Mouse (Mus musculus): ENCODE results near the gene Vmn1r236. TPM values are rescaled to one million over a fixed set of nuclear protein-coding genes. Genes with fewer than 3 reads are reported as not detected.

The Vmn1r236 gene
- not detected in 2 replicates for polyA plus RNA-seq (2014; fragmentation: Nextera tagmentation; extraction: Ambion mirVana)

- 74% methylated on average over 3 of the region's 3 CpGs for WGBS
- H3K9ac ChIP-seq (ENCODE audit: low read depth, low read length), result no peak within 1 kb of the TSS
- ATAC-seq (replicated peaks; ENCODE audit: low FRiP score) (no peak), DNase-seq (ENCODE audit: low spot score) (no peak)
- no peaks in the 10 kb centered on the region for H3K36me3 ChIP-seq (ENCODE audit: control insufficient read depth, insufficient read depth, low read length)
- no peak within 1 kb of the TSS for H3K4me2 ChIP-seq
- no peaks in the 10 kb centered on the region for H3K9me3 ChIP-seq (ENCODE audit: control insufficient read depth, low read length)
- H3K27me3 ChIP-seq (replicated peaks; ENCODE audit: control insufficient read depth, insufficient read depth, low read length), result no peaks in the 10 kb centered on the region
- H3K27ac ChIP-seq (ENCODE audit: low read depth, low read length), result no peak within 1 kb of the TSS
- H3K4me1 ChIP-seq (replicated peaks; ENCODE audit: control insufficient read depth, insufficient read depth, low read length), result no peaks in the 10 kb centered on the region
- H3K4me3 ChIP-seq (ENCODE audit: low read depth, low read length), result no peak within 1 kb of the TSS
Observed at GRCm38 (mm10) chr17:21282642-21283041, at the start of gene Vmn1r236. TSS of gene Vmn1r236 (plus strand) at chr17:21282942.

DNA sequence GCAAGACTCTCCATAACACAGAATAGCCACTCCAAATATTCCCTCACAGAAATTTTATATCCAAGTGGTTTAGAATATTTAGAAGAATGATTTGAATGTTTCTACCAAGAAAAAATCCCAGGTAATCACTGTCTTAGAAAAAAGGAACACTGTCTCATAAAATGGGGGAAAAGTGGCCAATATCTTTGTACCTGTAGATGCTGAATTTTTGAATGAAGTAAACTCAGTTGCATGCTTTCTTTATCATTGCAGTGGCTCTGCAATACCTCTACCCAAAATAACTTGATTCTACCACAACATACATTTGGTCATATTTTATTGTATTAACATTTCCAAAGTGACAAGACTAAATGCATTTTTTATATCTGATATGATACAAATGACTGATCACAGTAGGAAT lies 26.6 kb upstream of the Vmn1r236 start, which contains the start of gene Vmn1r235:
Gene Vmn1r235, plus strand, starts transcription at position 301 of the 400 bp plus-strand sequence.
- Histone ChIP-seq H3K4me3 (ENCODE audit: low read depth, low read length) (no peak within 1 kb of the TSS), H3K9me3 (ENCODE audit: control insufficient read depth, low read length) (no peaks in the 10 kb centered on the region), H3K9ac (ENCODE audit: low read depth, low read length) (no peak within 1 kb of the TSS), H3K36me3 (ENCODE audit: control insufficient read depth, insufficient read depth, low read length) (no peaks in the 10 kb centered on the region), H3K27ac (ENCODE audit: low read depth, low read length) (no peak within 1 kb of the TSS), H3K4me2 (no peak within 1 kb of the TSS), H3K4me1 (replicated peaks; ENCODE audit: control insufficient read depth, insufficient read depth, low read length) (no peaks in the 10 kb centered on the region), H3K27me3 (replicated peaks; ENCODE audit: control insufficient read depth, insufficient read depth, low read length) (no peaks in the 10 kb centered on the region)
- ATAC-seq (replicated peaks; ENCODE audit: low FRiP score), result no peak
- DNase-seq (ENCODE audit: low spot score), result no peak

DNA sequence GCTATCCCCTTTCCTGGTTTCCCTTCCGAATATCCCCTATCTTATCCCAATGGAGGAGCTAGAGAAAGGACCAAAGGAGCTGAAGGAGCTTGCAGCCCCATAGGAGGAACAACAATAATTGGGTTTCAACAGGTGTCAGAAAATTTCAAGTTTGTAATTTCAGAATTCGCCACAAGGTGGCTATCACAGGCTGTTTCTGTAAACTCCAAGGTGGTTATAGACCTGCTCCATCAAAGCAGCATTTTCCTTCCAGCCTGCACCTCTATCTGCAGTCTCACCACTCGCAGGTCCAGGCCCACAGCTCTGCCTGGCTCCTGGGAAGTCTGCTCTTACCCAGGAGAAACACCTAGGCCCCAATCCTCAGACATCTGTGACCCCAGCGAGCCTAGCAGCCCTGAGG lies 10.6 kb upstream of the Vmn1r236 start:
- 8% methylated on average over 4 of the region's 4 CpGs for WGBS
- Histone ChIP-seq H3K27me3 (replicated peaks; ENCODE audit: control insufficient read depth, insufficient read depth, low read length) (no peaks in the 10 kb centered on the region), H3K4me2 (no peak overlapping the region), H3K4me1 (replicated peaks; ENCODE audit: control insufficient read depth, insufficient read depth, low read length) (no peaks in the 10 kb centered on the region), H3K27ac (ENCODE audit: low read depth, low read length) (no peak overlapping the region), H3K9me3 (ENCODE audit: control insufficient read depth, low read length) (no peaks in the 10 kb centered on the region), H3K9ac (ENCODE audit: low read depth, low read length) (no peak overlapping the region), H3K36me3 (ENCODE audit: control insufficient read depth, insufficient read depth, low read length) (no peaks in the 10 kb centered on the region), H3K4me3 (ENCODE audit: low read depth, low read length) (no peak overlapping the region)
- ATAC-seq (replicated peaks; ENCODE audit: low FRiP score) (peak; percentile 36; the same call in 1 of the 2 replicates), DNase-seq (ENCODE audit: low spot score) (no peak)

- ATAC-seq (replicated peaks; ENCODE audit: low FRiP score) (no peak), DNase-seq (ENCODE audit: low spot score) (no peak)
- H3K4me2 ChIP-seq, result no peak overlapping the region
- no peaks in the 10 kb centered on the region for H3K9me3 ChIP-seq (ENCODE audit: control insufficient read depth, low read length)
- H3K4me3 ChIP-seq (ENCODE audit: low read depth, low read length), result no peak overlapping the region
- no peaks in the 10 kb centered on the region for H3K4me1 ChIP-seq (replicated peaks; ENCODE audit: control insufficient read depth, insufficient read depth, low read length)
- no peak overlapping the region for H3K9ac ChIP-seq (ENCODE audit: low read depth, low read length)
- H3K27ac ChIP-seq (ENCODE audit: low read depth, low read length), result no peak overlapping the region
- H3K27me3 ChIP-seq (replicated peaks; ENCODE audit: control insufficient read depth, insufficient read depth, low read length), result no peaks in the 10 kb centered on the region
- no peaks in the 10 kb centered on the region for H3K36me3 ChIP-seq (ENCODE audit: control insufficient read depth, insufficient read depth, low read length)
Observed at GRCm38 (mm10) chr17:21284395-21284794, 1.7 kb downstream of the Vmn1r236 start.

- H3K9me3 ChIP-seq (ENCODE audit: control insufficient read depth, low read length), result no peaks in the 10 kb centered on the region
- no peak overlapping the region for H3K9ac ChIP-seq (ENCODE audit: low read depth, low read length)
- no peak overlapping the region for H3K27ac ChIP-seq (ENCODE audit: low read depth, low read length)
- DNase-seq (ENCODE audit: low spot score) (no peak), ATAC-seq (replicated peaks; ENCODE audit: low FRiP score) (no peak)
- H3K27me3 ChIP-seq (replicated peaks; ENCODE audit: control insufficient read depth, insufficient read depth, low read length), result no peaks in the 10 kb centered on the region
- H3K4me2 ChIP-seq, result no peak overlapping the region
- H3K4me1 ChIP-seq (replicated peaks; ENCODE audit: control insufficient read depth, insufficient read depth, low read length), result no peaks in the 10 kb centered on the region
- H3K36me3 ChIP-seq (ENCODE audit: control insufficient read depth, insufficient read depth, low read length), result no peaks in the 10 kb centered on the region
- H3K4me3 ChIP-seq (ENCODE audit: low read depth, low read length), result no peak overlapping the region
Observed at GRCm38 (mm10) chr17:21289695-21290094, 7.0 kb downstream of the Vmn1r236 start.

GRCm38 (mm10) chr17:21311565-21311964 lies 28.8 kb downstream of the Vmn1r236 start, which contains the start of gene Vmn1r237:
TSS of gene Vmn1r237 (plus strand) at chr17:21311865.
- no peak within 1 kb of the TSS for H3K27ac ChIP-seq (ENCODE audit: low read depth, low read length)
- H3K4me3 ChIP-seq (ENCODE audit: low read depth, low read length), result no peak within 1 kb of the TSS
- H3K36me3 ChIP-seq (ENCODE audit: control insufficient read depth, insufficient read depth, low read length), result no peaks in the 10 kb centered on the region
- no peak within 1 kb of the TSS for H3K4me2 ChIP-seq
- H3K4me1 ChIP-seq (replicated peaks; ENCODE audit: control insufficient read depth, insufficient read depth, low read length), result no peaks in the 10 kb centered on the region
- H3K9me3 ChIP-seq (ENCODE audit: control insufficient read depth, low read length), result no peaks in the 10 kb centered on the region
- ATAC-seq (replicated peaks; ENCODE audit: low FRiP score), result no peak
- no peak for DNase-seq (ENCODE audit: low spot score)
- H3K27me3 ChIP-seq (replicated peaks; ENCODE audit: control insufficient read depth, insufficient read depth, low read length), result no peaks in the 10 kb centered on the region
- H3K9ac ChIP-seq (ENCODE audit: low read depth, low read length), result no peak within 1 kb of the TSS

Small RNAs within 50 kb of the gene (microRNA-seq; reads per million reads assigned to microRNA genes)
- not detected for gene Gm26384 (ENCODE audit: borderline number of aligned reads)

Other genes starting within 250 kb of the Vmn1r236 start
- gene Vmn1r234, start 56.9 kb upstream of the Vmn1r236 start, polyA plus RNA-seq (2014; fragmentation: Nextera tagmentation; extraction: Ambion mirVana), result not detected in 2 replicates
- gene Vmn1r235, start 26.5 kb upstream of the Vmn1r236 start, polyA plus RNA-seq (2014; fragmentation: Nextera tagmentation; extraction: Ambion mirVana), result not detected in 2 replicates
- gene Vmn1r237, start 28.9 kb downstream of the Vmn1r236 start, polyA plus RNA-seq (2014; fragmentation: Nextera tagmentation; extraction: Ambion mirVana), result not detected in 2 replicates
- gene Zfp677, start 100.8 kb downstream of the Vmn1r236 start, polyA plus RNA-seq (2014; fragmentation: Nextera tagmentation; extraction: Ambion mirVana), result 1.7 and 2.1 TPM in 2 replicates
- 3.9 and 4.9 TPM in 2 replicates for gene Zfp54, start 140.3 kb downstream of the Vmn1r236 start, polyA plus RNA-seq (2014; fragmentation: Nextera tagmentation; extraction: Ambion mirVana)
- gene Zfp51, start 167.4 kb downstream of the Vmn1r236 start, polyA plus RNA-seq (2014; fragmentation: Nextera tagmentation; extraction: Ambion mirVana), result 13.0 and 13.5 TPM in 2 replicates
- gene Zfp53, start 206.1 kb downstream of the Vmn1r236 start, polyA plus RNA-seq (2014; fragmentation: Nextera tagmentation; extraction: Ambion mirVana), result 7.5 and 7.8 TPM in 2 replicates

Measured in liver, embryonic 11.5 days (tissue).